12 mouse cellular contexts compared by ENCODE assay signal in the genomic region with DNA sequence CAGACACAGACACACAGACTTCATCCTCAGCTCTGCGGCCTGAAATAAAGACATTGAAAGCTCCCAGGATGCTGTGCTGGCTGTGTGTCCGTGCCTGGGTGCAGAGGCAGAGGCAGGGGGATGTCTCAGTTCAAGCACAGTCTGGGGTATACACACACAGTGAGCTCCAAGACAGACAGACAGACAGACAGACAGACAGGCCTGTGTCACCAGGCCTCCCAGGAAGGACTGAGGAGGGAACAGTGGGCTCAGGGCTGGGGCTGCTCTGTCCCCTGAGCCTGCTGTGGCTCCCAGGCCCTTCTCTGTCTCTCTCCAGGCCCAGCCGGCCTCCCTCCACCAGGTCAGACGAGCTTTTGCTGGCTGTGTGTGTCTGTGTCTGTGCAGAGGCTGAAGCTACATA. TPM values are rescaled to one million over a fixed set of nuclear protein-coding genes. Genes with fewer than 3 reads are reported as not detected.
DNase-seq lines count a peak whose midpoint lies in the region; ATAC-seq lines count a peak whose summit lies in the region.
"Had no signal": no experiment of that assay in that cellular context is flagged by ENCODE, and none has a peak within 500 bp of the region (broad histone marks: within the 10 kb centered on the region; RNA-seq: fewer than 3 reads in every experiment).

No protein-coding gene starts in this region.

- H3K9ac ChIP-seq in forebrain, embryonic 11.5 days (ENCODE audit: low read length) = no peak overlapping the region
- H3K9ac ChIP-seq in forebrain, embryonic 14.5 days (ENCODE audit: low read length) = no peak overlapping the region
- H3K9ac ChIP-seq in lung, embryonic 15.5 days = no peak overlapping the region
- H3K9ac ChIP-seq in limb, embryonic 12.5 days (replicated peaks) = no peak overlapping the region
- no peak overlapping the region for H3K9ac ChIP-seq in neural tube, embryonic 12.5 days
- no peak overlapping the region for H3K9ac ChIP-seq in forebrain, embryonic 15.5 days (replicated peaks)

- H3K4me1 ChIP-seq in forebrain, embryonic 11.5 days (replicated peaks; ENCODE audit: control insufficient read depth, insufficient read depth, low read length) = no peaks in the 10 kb centered on the region
- no peaks in the 10 kb centered on the region for H3K4me1 ChIP-seq in forebrain, embryonic 14.5 days (ENCODE audit: control insufficient read depth, insufficient read depth, low read length)
- H3K4me1 ChIP-seq in lung, embryonic 15.5 days = no peaks in the 10 kb centered on the region
- H3K4me1 ChIP-seq in limb, embryonic 12.5 days (replicated peaks) = no peaks in the 10 kb centered on the region
- 0 out of 2 replicates have a peak, but pooled peaks cover 3% of the 10 kb centered on the region for H3K4me1 ChIP-seq in neural tube, embryonic 12.5 days
- H3K4me1 ChIP-seq in forebrain, embryonic 15.5 days = no peaks in the 10 kb centered on the region

- no peaks in the 10 kb centered on the region for H3K27me3 ChIP-seq in forebrain, embryonic 11.5 days (ENCODE audit: control insufficient read depth, insufficient read depth, low read length)
- no peaks in the 10 kb centered on the region for H3K27me3 ChIP-seq in forebrain, embryonic 14.5 days (replicated peaks; ENCODE audit: control insufficient read depth, insufficient read depth, low read length)
- no peaks in the 10 kb centered on the region for H3K27me3 ChIP-seq in lung, embryonic 15.5 days
- peaks cover 17% of the 10 kb centered on the region for H3K27me3 ChIP-seq in limb, embryonic 12.5 days
- H3K27me3 ChIP-seq in neural tube, embryonic 12.5 days (replicated peaks) = no peaks in the 10 kb centered on the region; the same call in 1 of the 2 replicates
- H3K27me3 ChIP-seq in forebrain, embryonic 15.5 days = no peaks in the 10 kb centered on the region
- H3K27me3 ChIP-seq: Patski had no signal

- peaks cover 49% of the 10 kb centered on the region for H3K9me3 ChIP-seq in forebrain, embryonic 11.5 days (ENCODE audit: control insufficient read depth, low read length)
- H3K9me3 ChIP-seq in forebrain, embryonic 14.5 days (replicated peaks; ENCODE audit: control insufficient read depth, low read length) = peaks cover 44% of the 10 kb centered on the region
- H3K9me3 ChIP-seq in lung, embryonic 15.5 days = peaks cover 7% of the 10 kb centered on the region; the same call in 1 of the 2 replicates
- peaks cover 47% of the 10 kb centered on the region for H3K9me3 ChIP-seq in limb, embryonic 12.5 days
- H3K9me3 ChIP-seq in neural tube, embryonic 12.5 days = peaks cover 46% of the 10 kb centered on the region
- H3K9me3 ChIP-seq in forebrain, embryonic 15.5 days = peaks cover 45% of the 10 kb centered on the region

- DNase-seq in forebrain, embryonic 11.5 days (ENCODE audit: low spot score) = peak; percentile 68
- no peak for DNase-seq in forebrain, embryonic 14.5 days (ENCODE audit: low spot score)
- no peak for DNase-seq in lung, adult 18-20 months
- no peak for DNase-seq in thymus, postnatal 25 days
- DNase-seq: cerebellum, postnatal 10 days; kidney, adult 9 months had no signal

- no peaks in the 10 kb centered on the region for H3K36me3 ChIP-seq in forebrain, embryonic 11.5 days (ENCODE audit: control insufficient read depth, insufficient read depth, low read length)
- no peaks in the 10 kb centered on the region for H3K36me3 ChIP-seq in forebrain, embryonic 14.5 days (ENCODE audit: control insufficient read depth, insufficient read depth, low read length)
- no peaks in the 10 kb centered on the region for H3K36me3 ChIP-seq in lung, embryonic 15.5 days
- no peaks in the 10 kb centered on the region for H3K36me3 ChIP-seq in limb, embryonic 12.5 days
- no peaks in the 10 kb centered on the region for H3K36me3 ChIP-seq in neural tube, embryonic 12.5 days
- no peaks in the 10 kb centered on the region for H3K36me3 ChIP-seq in forebrain, embryonic 15.5 days

- no peak overlapping the region for H3K27ac ChIP-seq in forebrain, embryonic 11.5 days (ENCODE audit: low read depth, low read length)
- no peak overlapping the region for H3K27ac ChIP-seq in forebrain, embryonic 14.5 days (ENCODE audit: low read depth, low read length)
- no peak overlapping the region for H3K27ac ChIP-seq in lung, embryonic 15.5 days
- H3K27ac ChIP-seq in limb, embryonic 12.5 days = no peak overlapping the region
- no peak overlapping the region for H3K27ac ChIP-seq in neural tube, embryonic 12.5 days
- no peak overlapping the region for H3K27ac ChIP-seq in forebrain, embryonic 15.5 days (replicated peaks)
- H3K27ac ChIP-seq: macrophage had no signal

- ATAC-seq in forebrain, embryonic 11.5 days (replicated peaks; ENCODE audit: low FRiP score) = peak; percentile 31; the same call in 1 of the 2 replicates
- ATAC-seq in forebrain, embryonic 14.5 days = no peak
- peak; percentile 29 for ATAC-seq in lung, embryonic 15.5 days (ENCODE audit: borderline replicate concordance, extremely low read depth, low FRiP score, low TSS enrichment)
- ATAC-seq in limb, embryonic 12.5 days (ENCODE audit: insufficient number of reproducible peaks, insufficient read depth, low FRiP score, low TSS enrichment, low read depth) = peak; percentile 20; the same call in 1 of the 2 replicates
- peak; percentile 17 for ATAC-seq in neural tube, embryonic 12.5 days (ENCODE audit: low FRiP score, low read depth)
- no peak; the same call in 1 of the 2 replicates for ATAC-seq in forebrain, embryonic 15.5 days (replicated peaks)
- ATAC-seq: Patski had no signal

- WGBS in forebrain, embryonic 11.5 days = 67% methylated on average over 4 of the region's 4 CpGs
- WGBS in forebrain, embryonic 14.5 days = 68% methylated on average over 4 of the region's 4 CpGs
- 61% methylated on average over 4 of the region's 4 CpGs for WGBS in lung, embryonic 15.5 days
- 69% methylated on average over 4 of the region's 4 CpGs for WGBS in limb, embryonic 12.5 days
- WGBS in neural tube, embryonic 12.5 days = 66% methylated on average over 4 of the region's 4 CpGs
- WGBS in forebrain, embryonic 15.5 days = 66% methylated on average over 4 of the region's 4 CpGs

- H3K4me2 ChIP-seq in forebrain, embryonic 11.5 days (ENCODE audit: low read depth, low read length, severe bottlenecking) = no peak overlapping the region
- H3K4me2 ChIP-seq in forebrain, embryonic 14.5 days (ENCODE audit: low read length) = no peak overlapping the region
- H3K4me2 ChIP-seq in lung, embryonic 15.5 days = no peak overlapping the region
- no peak overlapping the region for H3K4me2 ChIP-seq in limb, embryonic 12.5 days
- no peak overlapping the region for H3K4me2 ChIP-seq in neural tube, embryonic 12.5 days (replicated peaks)
- H3K4me2 ChIP-seq in forebrain, embryonic 15.5 days (replicated peaks) = no peak overlapping the region

- H3K4me3 ChIP-seq in forebrain, embryonic 11.5 days (ENCODE audit: low read depth, low read length) = no peak overlapping the region
- H3K4me3 ChIP-seq in forebrain, embryonic 14.5 days (ENCODE audit: low read depth, low read length) = no peak overlapping the region
- H3K4me3 ChIP-seq in lung, embryonic 15.5 days = no peak overlapping the region
- H3K4me3 ChIP-seq in limb, embryonic 12.5 days (replicated peaks) = no peak overlapping the region
- H3K4me3 ChIP-seq in neural tube, embryonic 12.5 days = no peak overlapping the region
- H3K4me3 ChIP-seq in forebrain, embryonic 15.5 days = no peak overlapping the region

RNA-seq across cellular contexts. Expression of a gene that starts 43.3 kb away (rescaled TPM):
- not detected in 2 replicates for polyA plus RNA-seq in forebrain, embryonic 11.5 days (2014; fragmentation: Nextera tagmentation; extraction: Ambion mirVana)
- not detected in 2 replicates for polyA plus RNA-seq in forebrain, embryonic 14.5 days (2014; fragmentation: Nextera tagmentation; extraction: Ambion mirVana)
- polyA plus RNA-seq in lung, embryonic 15.5 days (2015; fragmentation: Nextera tagmentation; extraction: Ambion mirVana) = not detected in 2 replicates
- polyA plus RNA-seq in limb, embryonic 12.5 days (2016; fragmentation: Nextera tagmentation; extraction: Ambion mirVana) = not detected in 2 replicates
- not detected in 2 replicates for polyA plus RNA-seq in neural tube, embryonic 12.5 days (2016; fragmentation: Nextera tagmentation; extraction: Ambion mirVana)
- polyA plus RNA-seq in forebrain, embryonic 15.5 days (2015; fragmentation: Nextera tagmentation; extraction: Ambion mirVana) = not detected in 2 replicates
- polyA plus RNA-seq: macrophage, Patski had no signal

Comparison
In these comparisons a context has a peak if more than half of its experiments do, and no peak if none do; other contexts are left out.
1. ATAC-seq: peak in forebrain, embryonic 11.5 days (single experiment), lung, embryonic 15.5 days (single experiment), limb, embryonic 12.5 days (single experiment) and neural tube, embryonic 12.5 days (single experiment); none in forebrain, embryonic 14.5 days (single experiment) and forebrain, embryonic 15.5 days (single experiment).